Mouse (Mus musculus): ENCODE measurements at regions not wholly inside any gene's neighbourhood (a gene's known extent, or its start where the extent isn't known, plus 50 kb on each side); places are given as distances from the start of the nearest gene placed in this dataset.

DNA sequence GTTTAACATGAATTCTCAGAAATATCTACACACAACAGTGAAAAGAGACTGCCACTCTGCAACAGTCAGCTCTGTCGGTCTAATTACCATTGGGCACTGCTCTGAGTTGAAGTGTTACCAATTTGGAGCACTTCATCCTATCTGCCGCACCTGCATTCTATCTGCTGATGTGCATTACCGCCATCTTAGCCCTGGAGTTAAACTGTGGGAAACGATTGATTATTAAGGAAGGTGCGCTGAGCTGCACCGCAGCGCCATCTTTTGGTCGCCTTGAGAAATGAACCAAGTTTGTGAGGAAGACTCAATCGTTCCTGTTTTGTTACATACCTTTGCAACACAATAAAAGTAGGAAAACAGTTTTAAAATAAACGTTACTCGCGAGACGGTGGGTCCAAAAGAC, 110.5 kb downstream of the Rergl start:
- no peak for DNase-seq (ENCODE audit: low read depth, low spot score)

- no peak for DNase-seq (ENCODE audit: low read depth, low spot score)
Measured at GRCm38 (mm10) chr6:139350939-139351338, 150.8 kb downstream of the Rergl start.

DNA sequence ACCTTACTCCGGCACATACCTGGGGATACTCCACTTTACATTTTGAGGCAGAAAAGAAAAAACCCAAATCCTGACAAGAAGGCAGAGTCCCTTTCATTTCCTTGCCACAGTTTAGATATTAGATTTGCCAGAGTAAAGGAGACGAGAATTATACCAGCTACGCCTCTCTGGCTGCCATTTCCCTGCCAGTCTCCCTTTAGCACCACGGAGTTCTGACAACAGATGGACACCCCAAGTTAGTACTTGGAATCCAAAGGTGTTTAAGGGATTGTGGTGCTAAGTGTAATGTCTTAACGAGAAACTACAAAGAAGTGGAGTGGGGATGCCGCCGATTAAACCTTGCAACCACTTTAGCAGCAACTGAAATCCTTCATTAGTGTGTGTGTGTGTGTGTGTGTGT, 176.6 kb downstream of the Rergl start:
- no peak for DNase-seq (ENCODE audit: low read depth, low spot score)

DNA sequence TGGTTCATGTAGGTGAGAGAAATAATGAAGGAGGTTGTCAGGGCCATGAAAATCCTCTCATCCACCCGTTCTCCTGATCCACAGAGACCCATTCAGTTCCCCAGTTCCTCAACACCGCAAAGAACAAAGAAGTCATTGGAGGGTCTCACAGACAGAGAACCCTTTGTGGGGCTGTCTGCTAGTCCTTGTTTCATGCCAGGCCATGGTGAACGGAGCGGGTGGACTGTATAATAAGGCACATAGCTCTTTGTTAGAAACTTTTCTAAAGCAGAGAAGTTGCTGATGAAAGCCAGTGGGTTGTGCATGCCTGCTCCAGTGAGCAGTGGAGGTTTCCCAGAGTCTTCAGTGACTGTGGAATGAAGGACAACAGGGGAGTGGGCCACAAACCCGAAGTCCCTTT, 194.1 kb downstream of the Rergl start:
- no peak for DNase-seq (ENCODE audit: low read depth, low spot score)

- DNase-seq (ENCODE audit: low read depth, low spot score): no peak
Measured at GRCm38 (mm10) chr6:139304306-139304705, 197.5 kb downstream of the Rergl start.

GRCm38 (mm10) chr6:139295701-139296100, 206.1 kb downstream of the Rergl start:
- DNase-seq (ENCODE audit: low read depth, low spot score): no peak

GRCm38 (mm10) chr6:139279093-139279492, 222.7 kb downstream of the Rergl start:
- no peak for DNase-seq (ENCODE audit: low read depth, low spot score)

GRCm38 (mm10) chr6:139275512-139275911, 226.3 kb downstream of the Rergl start:
- no peak for DNase-seq (ENCODE audit: low read depth, low spot score)

DNA sequence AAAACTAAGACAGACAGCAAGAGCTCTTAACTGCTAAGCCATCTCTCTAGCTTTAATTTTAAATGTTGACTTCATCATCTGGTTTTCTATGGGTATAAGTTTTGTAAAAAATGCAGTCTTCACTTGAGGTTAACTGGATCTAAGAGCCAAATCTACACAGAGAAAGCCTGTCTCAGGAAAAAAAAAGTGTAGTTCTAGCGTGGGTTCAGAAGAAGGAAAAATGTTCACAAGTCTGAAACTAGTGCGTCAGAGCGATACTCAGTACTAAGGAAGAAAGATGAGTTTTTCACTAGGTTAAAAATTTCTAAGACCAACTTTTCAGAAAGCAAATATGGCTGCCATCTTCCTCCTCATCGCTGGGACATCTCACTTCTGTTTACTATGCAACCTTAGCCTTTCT, 248.1 kb downstream of the Rergl start:
- no peak for DNase-seq (ENCODE audit: low read depth, low spot score)

DNA sequence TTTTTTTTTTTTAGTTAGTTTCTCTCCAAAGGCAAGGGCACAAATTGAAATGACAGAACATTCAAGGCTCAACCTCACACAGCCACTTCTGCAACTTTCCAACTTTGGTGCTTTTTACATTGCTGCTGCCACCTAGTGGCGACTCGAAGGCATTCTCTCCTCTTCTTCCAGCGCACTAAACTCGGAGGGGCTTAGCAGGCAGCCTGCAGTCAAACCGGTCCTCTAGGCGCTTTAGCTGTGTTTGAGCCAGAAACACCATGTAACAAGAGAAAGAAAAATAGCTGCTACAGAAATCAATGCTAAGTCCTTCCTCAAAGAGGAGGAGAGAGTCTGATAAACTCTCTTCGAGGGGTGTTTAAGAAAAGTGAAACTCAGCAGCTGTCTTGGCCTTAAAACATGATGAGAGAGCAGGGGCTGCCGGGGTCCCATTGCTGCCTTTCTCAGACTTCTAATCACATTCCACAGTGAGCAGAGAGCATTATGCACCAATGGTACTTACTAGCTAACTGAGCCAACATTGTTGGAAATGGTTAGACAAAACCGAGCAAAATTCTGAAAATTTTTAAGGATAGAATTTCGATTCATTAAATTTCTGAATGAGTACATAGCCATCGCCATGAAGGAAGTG, 252.7 kb downstream of the Rergl start:
- DNase-seq (ENCODE audit: low read depth, low spot score): peak; percentile 3

DNA sequence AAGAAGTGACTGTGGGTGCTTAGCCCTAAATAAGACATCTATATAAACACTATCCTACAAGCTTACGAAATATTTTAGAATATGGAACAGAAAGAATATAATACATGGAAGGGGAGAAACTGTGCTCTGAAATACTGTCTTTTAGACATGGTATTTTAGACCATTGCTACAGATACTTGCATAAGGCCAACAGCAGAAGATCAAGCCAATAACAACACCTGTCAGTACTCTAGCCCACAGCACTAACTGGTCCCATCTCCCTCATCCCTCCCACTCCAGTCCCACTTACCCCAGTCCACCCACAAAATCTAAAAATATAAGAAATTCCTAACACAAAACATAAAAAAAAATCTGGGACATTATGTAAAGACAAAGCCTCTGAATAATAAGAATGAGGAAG, 275.6 kb downstream of the Rergl start:
- no peak for DNase-seq (ENCODE audit: low read depth, low spot score)

DNA sequence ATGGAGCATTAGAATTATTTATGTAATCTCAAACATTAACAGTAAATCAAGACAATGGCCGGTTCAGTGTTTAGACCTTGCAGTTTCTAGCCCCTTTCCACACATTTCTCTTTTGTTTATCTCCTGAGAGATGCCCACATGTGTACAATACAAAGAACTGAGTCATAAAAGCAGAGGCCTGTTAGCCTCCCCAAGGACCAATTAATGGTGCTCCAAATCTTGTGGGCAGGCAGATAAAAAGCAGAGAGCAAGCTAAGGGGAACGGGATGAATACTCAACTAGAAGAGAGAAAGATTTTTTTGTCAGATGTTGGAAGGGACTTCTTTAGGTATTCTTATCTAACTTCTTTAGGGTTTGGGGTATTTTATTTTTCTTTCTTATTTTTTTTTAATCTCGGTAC, 287.3 kb downstream of the Rergl start:
- DNase-seq (ENCODE audit: low read depth, low spot score): no peak

GRCm38 (mm10) chr6:139210256-139210655, 291.5 kb downstream of the Rergl start:
- no peak for DNase-seq (ENCODE audit: low read depth, low spot score)

DNA sequence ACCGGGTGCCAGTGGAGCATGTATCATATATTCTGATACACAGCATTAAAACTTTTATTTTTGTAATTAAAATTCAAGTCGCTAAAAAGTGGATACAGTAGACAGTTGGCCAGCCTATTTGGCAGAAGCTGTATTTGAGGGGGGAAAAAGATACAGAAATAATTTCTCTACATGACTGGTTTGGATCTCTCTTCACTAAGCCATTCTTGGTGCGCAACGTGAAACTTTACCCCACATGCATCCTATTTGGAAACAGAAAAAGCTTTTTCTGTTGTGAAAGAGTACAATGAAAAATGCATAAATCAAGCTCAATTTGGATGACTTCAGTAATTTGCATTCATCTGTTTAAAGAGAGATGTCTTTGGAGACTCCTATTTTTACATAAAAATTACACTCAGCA, 303.2 kb downstream of the Rergl start:
- DNase-seq (ENCODE audit: low read depth, low spot score): no peak

DNA sequence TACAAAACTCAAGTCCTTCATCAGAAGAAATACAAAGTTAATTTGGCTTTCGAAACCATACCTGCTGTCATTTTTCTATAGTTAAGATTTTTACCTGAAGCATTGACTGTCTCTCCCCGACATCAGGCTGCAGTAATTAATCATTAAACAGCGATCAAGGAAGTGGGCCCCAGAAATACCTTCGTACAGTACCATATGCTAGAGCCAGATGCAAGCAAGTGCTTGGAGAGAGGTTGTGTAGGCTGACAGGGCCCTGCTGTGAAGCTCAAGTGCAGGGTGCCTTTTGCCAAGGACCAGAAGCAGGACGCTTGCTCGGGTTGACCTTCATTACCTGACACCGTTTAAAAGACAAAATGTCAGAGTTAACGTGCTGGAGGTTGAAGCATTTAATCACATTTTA, 315.3 kb downstream of the Rergl start:
- no peak for DNase-seq (ENCODE audit: low read depth, low spot score)

- no peak for DNase-seq (ENCODE audit: low read depth, low spot score)
Measured at GRCm38 (mm10) chr6:139160352-139160751, 341.4 kb downstream of the Rergl start.

- DNase-seq (ENCODE audit: low read depth, low spot score): no peak
Measured at GRCm38 (mm10) chr6:139159741-139160140, 342.0 kb downstream of the Rergl start.

DNA sequence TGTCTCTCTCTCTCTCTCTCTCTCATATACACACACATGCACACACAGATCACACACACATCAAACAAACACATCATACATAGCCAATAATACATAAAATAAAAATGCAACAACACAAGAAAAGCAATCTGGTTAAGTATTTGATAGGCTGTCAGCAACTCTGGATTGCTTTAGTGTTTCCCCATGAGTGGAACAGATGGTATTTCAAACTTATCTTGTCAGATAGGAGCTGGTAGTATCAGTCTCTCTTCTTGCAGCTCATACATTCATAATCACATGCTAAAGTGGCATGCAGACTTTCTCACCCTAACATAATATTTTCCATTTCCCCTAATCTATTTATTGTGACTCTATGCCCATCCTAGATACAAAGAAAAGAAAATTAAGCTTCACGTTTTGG, 347.0 kb downstream of the Rergl start:
- DNase-seq (ENCODE audit: low read depth, low spot score): no peak

DNA sequence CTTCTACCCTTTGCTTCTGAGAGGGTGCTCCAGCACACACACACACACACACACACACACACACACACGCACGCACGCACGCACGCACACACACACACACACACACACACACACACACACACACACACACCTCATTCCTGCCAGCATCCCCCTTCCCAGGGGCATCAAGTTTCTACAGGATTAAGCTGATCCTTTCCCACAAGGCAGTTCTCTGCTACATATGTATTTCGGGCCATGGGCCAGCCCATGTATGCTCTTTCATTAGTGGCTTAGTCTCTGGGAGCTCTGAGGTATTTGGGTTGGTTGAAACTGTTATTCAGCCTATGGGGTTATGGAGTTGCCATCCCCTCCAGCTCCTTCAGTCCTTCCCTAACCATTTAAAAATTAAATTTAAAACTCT, 366.1 kb downstream of the Rergl start:
- no peak for DNase-seq (ENCODE audit: low read depth, low spot score)

DNA sequence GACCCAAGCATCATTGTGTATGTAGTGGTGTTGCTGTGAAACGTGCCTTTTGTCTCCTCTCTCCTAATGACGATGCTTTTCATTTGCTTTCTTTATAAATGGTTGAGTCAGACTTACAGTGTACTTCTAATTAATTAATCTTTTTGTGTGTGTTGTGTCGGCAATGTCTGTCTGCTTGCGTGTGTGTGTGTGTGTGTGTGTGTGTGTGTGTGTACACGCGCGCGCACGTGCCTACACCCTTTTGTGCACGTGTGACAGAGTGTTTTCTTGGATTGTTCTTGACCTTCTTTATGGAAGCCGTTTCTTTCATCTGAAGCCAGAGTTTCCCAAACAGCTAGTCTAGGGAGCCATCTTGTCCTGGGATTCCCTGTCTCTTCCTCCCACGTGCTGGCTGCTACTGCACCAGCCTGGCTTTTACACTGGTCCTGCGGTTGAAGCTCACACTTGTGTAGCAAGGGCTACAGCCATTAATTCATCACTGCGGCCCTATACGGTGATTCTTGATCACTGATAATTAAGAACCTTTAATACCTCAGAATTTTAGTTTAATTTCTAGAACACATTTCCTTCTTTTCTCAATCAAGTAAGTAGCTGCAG, 369.6 kb downstream of the Rergl start:
- DNase-seq (ENCODE audit: low read depth, low spot score): no peak

GRCm38 (mm10) chr6:139108263-139108662, 393.5 kb downstream of the Rergl start:
- DNase-seq (ENCODE audit: low read depth, low spot score): no peak

DNA sequence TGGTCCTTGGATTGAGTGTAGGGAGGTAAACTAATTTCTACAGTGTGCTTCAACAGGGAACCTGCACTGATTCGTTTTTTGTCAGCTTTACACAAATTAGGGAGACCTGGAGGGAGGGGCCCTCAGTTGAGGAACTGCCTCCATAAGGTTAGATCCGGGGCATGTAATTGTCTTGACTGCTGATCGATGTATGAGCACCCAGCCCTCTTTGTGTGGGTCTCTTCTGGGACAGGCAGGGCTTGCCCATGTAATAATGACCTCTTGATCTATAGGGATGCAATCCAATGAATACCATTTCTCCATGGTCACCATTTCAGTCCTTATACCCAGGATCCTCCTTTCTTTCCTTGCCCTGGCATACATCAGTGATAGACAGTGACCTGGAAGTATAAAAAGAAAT, 398.4 kb downstream of the Rergl start:
- DNase-seq (ENCODE audit: low read depth, low spot score): no peak

DNA sequence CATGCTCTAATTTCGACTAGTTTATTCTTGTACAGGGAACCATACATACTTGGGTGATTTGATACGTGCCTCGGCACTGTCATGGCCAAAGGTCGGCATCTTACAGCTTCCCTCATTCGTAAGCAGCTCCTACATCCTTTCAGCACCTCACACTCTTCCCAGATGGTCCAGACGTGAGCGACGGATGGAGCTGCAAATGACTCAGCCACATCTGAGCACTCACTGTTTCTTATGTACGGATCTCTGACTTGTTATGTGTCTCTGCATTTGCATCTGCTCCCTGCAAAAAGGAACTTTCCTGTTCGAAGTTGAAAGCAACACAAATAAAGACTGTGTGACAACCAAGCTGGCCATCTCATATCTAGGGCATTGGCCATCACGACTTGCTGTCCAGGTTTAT, 402.5 kb downstream of the Rergl start:
- DNase-seq (ENCODE audit: low read depth, low spot score): no peak

GRCm38 (mm10) chr6:139075433-139075832, 417.1 kb upstream of the Igbp1b start:
- DNase-seq (ENCODE audit: low read depth, low spot score): no peak

Measured in skeletal muscle tissue, adult 2 months (tissue).